Mouse (Mus musculus) testis, postnatal 10 days (tissue): ENCODE measurements around the gene Kcnmb2.
A peak's percentile ranks its signal among the peaks of the same experiment; 100 is the strongest.

Experiments
- DNase-seq: peaks from one replicate; pipeline ENCODE4 v3.0.0; 2021; ENCODE audit warnings: low spot score

The Kcnmb2 gene

DNA sequence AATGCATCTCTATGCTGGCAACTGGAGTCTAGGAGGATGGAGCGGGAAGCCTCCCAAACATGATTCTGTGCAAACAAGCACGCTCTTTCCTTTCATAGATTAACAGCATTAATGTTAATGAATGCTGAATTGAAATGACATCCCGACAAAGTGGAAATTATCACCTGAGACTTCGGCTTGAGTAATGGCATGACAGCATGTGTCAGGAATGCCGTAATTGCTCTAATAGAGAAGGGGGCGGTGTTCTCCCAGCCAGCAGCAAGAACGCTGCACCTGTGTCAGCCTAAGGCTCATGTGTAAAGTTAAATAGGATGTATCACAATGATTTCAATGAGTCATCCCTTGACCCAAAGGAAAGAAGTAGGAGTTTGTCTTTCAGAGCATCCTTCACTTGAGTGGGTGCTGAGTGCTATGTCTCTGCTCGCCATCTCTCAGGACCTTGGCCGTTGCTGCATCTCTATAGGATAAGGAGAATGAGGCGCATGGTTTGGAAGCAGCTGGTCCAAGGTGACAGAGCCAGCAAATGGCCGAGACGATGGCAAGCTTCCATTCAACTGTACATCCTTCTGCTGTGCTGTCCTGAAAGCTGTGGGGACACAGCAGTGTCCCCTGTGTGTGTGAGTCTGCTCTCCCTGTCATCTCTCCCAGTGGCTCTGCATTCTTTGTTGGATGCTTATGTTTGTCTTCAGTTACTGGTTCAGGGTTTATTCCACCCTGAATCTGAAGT, 110.1 kb downstream of the Kcnmb2 start:
- no peak for DNase-seq

DNA sequence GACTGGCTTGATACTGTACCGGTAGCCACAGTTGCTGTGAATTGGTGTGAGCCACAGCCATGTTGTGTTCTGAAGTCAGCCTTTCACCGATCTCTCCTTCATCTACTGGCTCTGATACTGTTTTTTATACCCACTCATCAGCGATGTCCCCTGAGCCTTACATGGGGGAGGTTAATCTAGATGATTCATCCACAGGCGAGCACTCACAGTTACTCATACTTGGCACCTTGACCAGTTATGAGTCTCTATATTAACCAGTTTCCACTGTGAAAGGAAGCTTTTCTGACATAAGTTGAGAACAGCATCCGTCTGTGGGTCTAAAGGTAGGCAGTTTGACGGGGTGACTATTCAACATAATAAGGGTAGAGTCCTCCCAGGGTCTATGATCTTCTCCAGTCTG, 118.7 kb downstream of the Kcnmb2 start:
- no peak for DNase-seq

DNA sequence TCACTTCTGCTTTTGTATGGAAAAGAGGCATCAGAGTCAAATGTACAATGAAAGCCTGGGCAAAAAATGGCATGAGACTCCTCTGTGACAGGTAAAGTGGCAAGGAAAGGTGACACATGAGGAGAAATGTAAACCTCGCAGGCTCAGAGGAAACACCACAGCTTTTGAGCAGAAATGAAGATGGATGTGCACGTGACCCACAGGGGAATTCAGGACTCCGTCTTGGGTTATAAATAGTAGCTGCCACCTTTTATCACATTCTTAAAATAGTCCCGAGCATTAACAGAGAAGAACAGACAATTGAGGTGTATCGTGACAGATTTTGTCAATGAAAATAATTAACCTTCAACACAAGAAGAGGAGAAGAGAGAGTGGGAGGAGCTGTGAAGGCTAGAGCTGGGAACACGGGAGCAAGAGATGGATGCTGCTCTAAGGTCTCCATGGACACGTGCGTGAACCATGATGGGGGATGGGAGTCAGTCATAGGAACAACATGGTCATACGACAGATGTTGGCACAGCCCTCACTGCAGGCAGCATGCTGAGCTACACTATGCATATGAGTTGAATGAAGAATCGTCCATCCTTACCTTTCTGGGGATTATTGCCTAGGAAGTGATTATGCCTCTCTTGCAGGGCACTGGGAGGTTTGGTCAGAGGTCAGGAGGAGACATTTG, 127.2 kb downstream of the Kcnmb2 start:
- no peak for DNase-seq

DNA sequence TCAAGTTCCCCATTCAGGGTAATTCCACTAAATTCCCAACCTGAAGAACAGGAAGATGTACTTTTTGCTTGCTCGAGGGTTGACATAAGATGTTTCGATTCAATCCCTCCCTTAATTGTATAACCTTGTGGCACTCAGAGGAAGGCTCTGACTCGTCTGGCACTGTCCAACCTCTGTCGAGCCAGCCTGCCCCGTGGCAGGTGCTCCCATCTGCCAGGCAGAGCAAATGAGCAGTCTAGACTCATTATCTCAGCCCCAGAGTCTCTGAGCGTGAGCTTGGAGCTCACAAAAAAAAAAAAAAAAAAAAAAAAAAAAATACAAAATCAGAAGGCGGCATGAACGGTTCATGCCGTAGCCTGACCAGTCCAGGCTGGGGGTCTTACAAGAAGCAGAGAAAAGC, 130.1 kb downstream of the Kcnmb2 start:
- DNase-seq, result no peak

DNA sequence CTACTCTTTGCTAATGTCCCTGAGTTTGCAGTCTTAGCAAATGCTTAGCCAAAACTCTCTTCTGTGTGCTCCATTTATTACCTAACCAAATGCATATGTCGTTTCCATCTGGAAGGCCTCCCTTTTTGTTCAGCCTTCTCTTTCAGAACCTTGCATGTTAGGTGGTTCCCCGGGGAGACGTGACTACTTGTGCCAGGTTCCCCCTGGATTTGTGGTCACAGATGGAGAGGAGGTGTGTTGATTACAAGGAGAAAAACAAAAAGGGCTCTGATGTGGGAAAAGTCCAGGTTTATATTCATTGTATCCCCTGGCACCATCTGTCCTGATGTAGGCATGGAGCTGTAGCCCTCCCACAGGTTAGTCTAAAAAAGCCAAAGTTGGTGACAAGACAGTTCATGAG, 141.5 kb downstream of the Kcnmb2 start:
- no peak for DNase-seq

DNA sequence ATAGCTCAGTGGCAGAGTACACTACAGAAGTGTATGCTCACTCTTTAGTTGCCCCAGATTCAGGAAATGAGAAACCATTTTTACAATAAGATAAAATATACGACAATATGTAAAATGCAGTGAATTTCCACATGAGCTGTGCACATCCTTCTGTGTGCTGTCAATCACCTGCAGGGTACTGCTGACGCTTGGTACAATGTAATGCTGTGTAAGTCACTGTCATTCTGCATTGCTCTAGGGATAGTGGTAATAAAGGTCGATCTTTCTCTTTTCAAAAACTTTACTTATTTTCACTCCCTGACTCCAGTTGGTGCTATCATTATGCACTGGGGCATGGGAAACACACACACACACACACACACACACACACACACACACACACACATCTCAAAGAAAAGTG, 146.5 kb downstream of the Kcnmb2 start:
- no peak for DNase-seq

DNA sequence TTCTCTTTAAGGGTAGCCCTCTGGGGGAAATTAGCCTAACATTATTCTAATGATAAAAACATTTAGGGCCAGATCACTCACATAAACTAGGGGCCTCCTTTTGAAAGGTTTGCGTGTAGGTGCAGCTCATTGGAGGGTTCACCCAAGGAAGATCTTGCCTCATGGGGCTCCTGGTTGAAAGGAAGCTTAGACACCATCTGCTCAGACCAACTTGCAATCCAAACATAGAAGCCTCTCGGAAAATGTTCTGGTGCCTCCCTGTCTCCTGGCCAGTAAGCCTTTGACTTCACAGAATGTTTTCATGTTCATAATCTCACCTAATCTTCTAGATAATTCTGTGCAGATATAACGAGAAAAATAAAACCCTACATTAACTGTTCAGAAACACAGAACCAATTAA, 150.3 kb downstream of the Kcnmb2 start:
- DNase-seq, result no peak

DNA sequence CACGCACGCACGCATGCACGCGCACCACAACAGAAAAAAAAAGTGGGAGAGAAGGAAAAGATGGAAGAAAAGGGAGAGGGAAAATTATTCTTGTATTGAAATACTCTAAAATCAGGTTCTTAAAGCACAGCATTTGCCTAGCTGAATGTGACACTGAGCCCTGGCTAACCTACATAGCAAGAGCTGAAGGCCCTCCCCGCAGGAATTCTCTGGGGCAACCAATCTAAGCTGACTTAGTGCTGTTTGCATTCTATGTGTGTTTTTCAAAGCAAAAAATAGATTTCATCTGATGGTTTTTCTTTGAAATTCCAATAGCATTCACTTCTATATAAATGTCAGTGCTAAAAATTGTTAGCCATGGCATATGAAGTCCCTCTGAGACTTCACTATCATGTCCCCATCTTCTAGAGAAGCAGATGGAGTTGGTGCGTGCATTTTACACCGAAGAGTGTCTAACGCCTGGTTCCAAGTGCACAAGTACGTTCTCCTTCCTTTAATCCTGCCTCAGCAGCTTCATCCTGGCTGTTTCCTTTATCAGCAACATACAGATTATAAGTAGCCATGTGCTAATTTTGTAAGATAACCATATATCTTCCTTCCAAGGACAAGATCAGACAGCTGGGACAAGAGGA, 151.4 kb downstream of the Kcnmb2 start:
- DNase-seq, result no peak

DNA sequence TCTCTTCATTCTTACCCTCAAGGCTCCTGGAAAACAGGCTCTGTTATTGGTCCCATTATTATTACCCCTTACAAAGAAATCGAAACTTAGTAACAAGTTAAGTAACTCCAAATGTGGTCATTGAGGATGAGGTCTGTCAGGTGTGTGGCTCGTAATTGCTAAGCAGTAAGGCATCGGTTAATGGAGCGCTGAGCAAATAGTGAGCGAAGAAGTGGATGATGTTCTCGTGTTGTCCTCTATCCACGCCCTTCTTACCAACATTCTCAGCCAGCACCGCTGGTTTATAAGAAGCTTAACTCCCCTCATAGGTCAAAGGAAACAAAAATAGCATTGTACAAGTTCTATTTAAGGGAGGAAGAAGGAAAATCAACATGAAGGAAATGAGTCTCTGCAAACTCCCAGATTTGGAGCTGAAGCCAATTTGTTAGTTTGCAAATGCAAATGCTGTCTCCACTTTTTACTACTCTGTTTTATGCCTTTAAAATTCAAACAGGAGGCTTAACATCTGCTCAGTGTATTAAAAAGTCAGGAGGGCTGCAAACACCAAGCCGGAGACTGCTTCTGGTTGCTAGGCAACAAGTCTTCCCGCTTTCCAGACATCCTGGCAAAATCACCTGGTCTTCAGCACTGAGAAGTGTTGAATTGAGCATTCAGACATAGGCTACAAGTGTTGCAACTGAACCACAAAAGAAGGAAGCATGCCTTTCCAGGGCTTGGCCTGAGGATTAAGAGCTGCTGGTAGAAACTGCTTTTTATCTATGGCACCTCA, 157.8 kb downstream of the Kcnmb2 start:
- no peak for DNase-seq

DNA sequence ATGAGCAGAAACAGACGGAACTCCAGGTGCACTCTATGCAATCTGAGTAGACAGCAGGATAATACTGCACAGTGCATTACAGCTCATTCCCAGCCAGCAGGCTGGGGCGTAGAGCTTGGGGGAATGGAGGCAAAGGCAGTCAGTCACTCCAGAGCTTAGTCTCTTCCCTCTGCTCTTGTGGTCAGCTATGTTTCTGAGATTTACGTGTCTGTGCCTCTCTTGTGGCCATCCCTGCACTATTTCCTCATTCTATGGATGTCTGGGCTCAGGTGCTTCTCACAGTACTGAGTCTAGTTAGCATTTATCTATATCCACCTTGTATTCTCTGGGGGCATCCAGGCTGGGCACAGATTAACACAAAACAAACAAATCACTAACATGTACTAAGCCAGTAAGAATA, 160.4 kb downstream of the Kcnmb2 start:
- no peak for DNase-seq

DNA sequence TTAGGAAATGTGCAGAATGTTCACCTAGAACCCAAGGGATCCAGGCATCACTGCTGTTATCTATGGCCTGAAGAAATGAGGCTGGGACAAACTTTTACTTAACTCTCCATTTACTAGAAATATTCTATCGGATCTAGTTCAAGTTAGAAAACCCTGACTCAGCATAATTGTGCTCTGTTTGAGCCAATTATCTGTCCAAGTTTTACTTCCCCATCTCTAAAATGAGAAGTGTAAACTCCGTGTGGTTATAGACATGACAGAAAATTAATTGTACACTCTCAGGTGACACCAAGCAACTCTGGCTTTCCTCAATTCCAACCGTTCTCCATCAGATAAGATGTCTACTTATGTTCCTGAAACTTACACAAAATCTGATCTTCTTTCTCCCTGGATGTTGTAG, 161.0 kb downstream of the Kcnmb2 start:
- no peak for DNase-seq

DNA sequence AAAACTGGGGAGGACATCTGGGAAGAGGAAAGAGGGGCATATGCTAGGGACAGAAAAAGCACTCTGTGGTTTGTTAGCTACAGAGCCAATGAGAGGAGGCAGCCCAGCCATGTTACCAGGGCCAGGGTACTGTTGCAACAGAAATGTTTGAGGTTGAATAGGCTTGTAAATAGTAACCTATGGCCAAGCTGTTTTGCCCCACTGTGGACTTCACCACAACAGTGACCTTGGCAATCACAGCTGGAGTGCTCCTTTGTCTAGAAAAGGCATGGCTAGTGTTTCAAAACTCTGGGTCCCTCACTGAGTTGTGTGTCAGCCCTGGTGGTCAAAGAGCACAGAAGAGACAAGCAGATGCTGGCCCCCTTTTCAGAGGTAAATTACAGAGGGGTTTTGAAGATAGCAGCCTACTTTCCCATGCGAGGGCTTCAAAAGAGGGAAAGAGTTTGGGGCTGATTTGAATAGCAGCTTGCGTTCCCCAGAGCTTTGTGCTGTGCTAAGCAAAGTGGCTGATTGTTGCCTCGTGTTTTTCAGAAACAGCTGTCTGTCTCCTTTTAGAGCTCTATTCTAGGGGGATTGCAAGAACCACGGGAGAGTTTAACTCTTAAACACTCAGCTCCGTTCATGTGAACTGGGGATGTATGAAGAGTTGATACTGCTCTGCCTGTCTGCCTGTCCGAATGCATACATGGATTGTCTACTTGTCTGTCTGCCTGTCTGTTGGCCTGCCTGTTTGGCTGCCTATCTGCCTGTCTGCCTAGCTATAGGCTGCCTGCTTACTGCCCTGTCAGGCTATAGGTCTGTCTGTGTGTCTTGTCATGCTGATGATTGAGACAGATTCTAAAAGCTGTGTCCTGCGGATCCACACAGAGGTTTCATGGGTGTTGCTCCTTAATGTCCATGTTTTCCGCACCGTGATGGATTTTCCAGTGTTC, 165.0 kb downstream of the Kcnmb2 start:
- DNase-seq, result no peak

DNA sequence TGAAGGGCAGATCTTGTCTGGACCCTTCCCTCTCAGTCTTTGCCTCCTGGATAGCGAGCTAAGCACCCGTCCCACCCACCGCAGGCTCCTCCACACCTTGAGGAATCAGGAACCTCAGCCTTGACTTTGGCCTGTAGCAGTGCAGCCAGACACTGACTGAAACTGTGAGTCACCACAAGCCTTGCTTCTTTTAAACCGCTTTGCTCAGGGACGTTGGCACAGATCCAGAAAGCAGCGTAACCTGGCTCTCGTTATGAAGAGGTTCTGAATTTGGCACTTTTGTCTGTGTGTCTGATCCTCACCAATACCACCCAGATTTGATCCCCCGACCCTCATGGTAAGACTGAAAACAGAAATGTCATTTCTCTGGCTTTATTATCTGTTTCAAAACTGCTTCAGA, 171.6 kb downstream of the Kcnmb2 start:
- peak; percentile 45 for DNase-seq

DNA sequence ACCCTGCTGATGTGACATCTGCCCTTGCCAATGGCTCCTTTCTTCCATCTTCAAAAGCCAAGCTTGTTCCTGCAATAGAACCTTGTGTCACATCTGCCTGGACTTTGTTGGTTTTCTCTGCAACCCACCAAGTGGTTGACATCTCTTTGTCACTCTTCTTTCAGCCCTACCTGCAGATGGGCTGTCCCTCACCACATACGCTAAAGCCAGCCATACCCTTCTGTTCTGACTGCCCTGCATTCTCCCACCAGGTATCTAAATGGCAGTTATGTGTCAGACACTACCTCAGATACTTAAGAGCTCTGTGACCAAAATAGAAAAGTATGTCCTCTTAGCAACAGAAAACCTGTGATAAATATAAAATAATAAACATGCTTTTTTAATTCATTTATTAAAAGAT, 186.5 kb downstream of the Kcnmb2 start:
- no peak for DNase-seq

DNA sequence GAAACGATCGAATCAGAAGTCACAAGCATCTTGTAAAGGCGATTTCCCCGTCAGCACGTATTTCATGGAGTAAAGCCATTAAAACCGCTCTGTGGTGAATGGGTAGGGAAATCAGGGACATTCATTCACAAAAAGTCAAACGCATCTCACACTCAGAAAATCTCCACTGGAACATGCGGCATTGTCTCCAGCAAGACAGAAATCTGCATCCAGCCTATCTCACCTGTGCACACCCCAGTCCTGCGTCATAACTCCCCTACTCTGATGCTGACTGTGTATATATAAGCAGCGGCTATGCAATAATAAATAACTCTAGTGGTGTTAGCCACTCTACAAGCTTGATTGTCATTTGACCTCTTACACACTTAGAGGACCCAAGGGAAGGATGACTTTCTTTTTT, 199.1 kb downstream of the Kcnmb2 start:
- no peak for DNase-seq

DNA sequence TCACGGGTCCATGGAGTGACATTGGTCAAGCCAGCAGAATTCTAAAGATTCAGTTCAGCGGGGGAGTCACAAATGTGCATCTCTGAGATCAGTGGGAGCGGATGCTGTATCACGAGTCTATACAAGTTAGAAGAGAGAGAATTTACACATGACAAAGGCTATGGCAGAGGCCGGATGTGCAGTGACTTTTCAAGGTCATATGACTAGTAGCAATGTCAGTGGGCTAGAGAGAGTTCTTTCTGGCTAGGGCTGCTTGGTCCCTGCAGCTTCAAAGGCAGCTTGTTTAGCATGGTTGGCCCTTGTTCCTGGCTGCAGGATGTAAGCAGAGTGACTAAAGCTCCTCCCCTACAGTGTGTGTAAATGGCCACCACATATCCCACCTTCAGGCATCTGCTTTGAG, 217.5 kb downstream of the Kcnmb2 start:
- no peak for DNase-seq

DNA sequence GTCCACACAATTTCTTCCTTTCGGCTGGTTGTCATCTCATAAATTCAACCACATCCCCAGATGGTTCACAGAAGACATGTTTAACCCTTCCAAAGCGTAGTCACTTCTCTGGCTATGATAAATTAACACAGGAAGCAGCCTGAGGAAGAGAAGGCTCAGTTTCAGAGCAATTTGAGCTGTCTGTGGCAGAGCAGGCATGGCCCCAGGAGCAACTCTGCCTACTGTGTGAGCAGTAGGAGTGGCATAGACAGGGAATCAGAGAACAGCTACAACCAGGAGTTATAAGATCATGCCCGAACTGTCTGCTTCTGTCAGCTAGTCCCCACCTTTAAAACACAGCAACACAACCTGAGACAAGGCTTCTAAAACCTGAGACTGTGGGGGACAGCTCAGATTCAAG, 219.4 kb downstream of the Kcnmb2 start:
- no peak for DNase-seq

DNA sequence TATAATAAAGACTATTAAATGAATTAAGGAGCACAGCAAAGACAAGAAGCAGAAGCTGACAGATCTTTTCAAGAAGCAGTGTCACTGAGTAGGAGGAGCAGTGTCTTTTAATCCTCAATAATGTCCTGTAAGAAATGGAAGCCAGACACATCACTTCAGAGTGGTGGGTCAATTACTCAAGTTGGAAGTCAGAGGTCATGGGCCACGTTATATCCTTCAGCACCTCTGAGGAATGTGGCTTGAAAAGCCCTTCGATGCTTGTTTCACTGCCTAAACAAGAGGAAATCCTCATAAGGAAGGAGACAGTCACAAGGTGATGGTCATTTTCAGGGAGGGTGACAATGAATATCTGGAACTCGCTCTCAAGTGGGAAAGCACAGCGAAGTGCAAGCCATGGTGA, 223.1 kb downstream of the Kcnmb2 start:
- DNase-seq, result no peak

DNA sequence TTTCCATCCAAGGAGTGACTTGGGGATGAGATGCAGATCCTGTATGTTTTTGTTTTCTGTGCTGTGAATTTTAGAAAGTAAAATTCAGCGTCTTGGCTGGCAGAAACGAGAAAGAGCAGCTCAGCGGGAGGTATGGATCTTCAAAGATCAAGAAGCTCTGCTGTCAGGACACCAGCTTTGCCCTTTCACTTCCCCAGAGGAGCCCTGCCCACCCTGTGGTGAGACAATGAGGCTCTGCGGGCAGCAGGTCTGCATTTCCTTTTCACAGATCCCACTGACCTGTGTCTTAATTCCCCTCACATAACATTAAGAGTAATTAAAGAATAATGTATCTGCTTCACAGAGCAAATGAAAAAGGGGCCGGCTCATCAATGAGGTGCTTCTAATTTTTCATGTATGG, 226.1 kb downstream of the Kcnmb2 start:
- DNase-seq, result no peak

DNA sequence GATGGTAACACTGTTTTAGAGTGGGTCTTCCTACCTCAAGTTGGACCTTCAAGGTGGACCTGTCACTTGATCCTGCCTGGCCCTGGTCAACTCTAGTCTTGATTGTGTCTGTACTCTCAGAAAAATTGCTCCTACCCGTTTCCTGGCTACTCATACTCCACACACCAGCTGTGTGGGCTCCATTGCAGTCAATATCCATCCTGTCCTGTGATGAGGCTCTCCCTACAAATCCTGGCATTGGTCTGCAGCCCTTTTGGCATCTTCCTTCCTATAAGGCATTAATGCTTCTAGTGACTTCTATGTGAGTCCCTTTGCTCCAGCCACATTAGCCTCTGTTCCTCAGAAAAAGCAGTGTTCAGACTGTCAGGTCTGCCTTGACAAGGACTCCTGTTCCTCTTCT, 228.4 kb downstream of the Kcnmb2 start:
- DNase-seq, result no peak

DNA sequence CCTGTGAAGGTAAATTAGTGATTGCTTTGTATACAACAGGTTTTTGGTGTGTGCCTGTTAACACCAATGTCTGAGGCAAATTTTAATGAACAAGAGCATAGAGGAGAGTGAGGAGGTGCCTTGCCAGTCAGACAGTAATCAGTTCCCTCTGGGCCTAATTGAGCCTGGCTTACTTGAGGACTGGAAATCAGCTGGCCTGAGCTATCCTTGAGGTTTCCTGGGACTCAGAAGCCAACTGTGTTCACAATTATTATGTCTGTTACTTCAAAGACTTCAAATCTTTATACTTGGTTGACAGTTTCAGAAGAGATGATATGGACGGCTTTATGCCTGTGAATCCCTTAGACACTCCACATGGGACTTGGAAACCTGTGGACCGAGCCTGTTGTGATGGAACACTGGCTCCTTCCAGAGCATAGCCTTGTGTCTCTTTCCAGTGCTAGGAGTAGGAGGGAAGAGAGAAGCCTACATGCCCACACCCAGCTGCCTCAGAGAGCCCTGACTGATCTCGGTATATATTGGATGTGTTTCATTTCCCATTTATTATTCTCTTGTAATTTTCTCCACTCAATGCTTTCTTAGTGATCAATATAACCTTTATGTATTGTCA, 230.2 kb downstream of the Kcnmb2 start:
- DNase-seq, result no peak
